Mouse (Mus musculus): ENCODE data around the gene Tuba1c. TPM values are rescaled to one million over a fixed set of nuclear protein-coding genes. Genes with fewer than 3 reads are reported as not detected.

Tuba1c gene
- total RNA-seq, 2 experiments from 2014 or later, result 42.2 to 57.4 TPM

- peak; percentile 78 to 89 for DNase-seq
- intact Hi-C loops (cut with DNase I), result loop anchor here (2.0 kb wide), 1 partner anchor 20 kb away; no protein-coding TSS in a partner anchor
Observed at GRCm38 (mm10) chr15:99024668-99025314, 4.9 kb upstream of the Tuba1c start.

DNA sequence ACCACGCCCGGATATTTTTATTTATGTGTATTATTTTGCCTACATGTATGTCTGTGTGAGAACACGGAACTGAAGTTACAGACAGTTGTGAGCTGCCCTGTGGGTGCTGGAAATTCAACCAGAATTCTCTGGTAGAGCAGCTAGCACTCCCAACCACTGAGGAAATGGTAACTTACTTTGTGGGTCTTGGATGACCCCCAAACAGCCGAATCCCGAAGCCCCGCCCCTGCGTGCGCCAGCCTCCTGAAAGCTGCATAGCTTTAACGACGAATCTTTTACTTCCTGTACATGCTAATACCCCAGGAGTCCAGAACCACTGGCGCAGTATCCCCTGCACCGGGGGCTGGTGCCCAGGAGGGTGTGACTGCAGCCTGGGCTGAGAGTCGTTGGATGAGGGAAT lies 4.3 kb upstream of the Tuba1c start:
- DNase-seq, result no peak
- intact Hi-C loops (cut with DNase I), result loop anchor here (2.0 kb wide), 1 partner anchor 21 kb away; no protein-coding TSS in a partner anchor

GRCm38 (mm10) chr15:99026259-99026658 lies 3.4 kb upstream of the Tuba1c start:
- peak in 1 of 2 experiments; percentile 48 for DNase-seq
- intact Hi-C loops (cut with DNase I), result no loop called here

- intact Hi-C loops (cut with DNase I), result no loop called here
- DNase-seq, result no peak
Observed at GRCm38 (mm10) chr15:99027116-99027515, 2.6 kb upstream of the Tuba1c start.

- no peak for DNase-seq
- intact Hi-C loops (cut with DNase I), result no loop called here
Observed at GRCm38 (mm10) chr15:99028874-99029458, 725 bp upstream of the Tuba1c start.

DNA sequence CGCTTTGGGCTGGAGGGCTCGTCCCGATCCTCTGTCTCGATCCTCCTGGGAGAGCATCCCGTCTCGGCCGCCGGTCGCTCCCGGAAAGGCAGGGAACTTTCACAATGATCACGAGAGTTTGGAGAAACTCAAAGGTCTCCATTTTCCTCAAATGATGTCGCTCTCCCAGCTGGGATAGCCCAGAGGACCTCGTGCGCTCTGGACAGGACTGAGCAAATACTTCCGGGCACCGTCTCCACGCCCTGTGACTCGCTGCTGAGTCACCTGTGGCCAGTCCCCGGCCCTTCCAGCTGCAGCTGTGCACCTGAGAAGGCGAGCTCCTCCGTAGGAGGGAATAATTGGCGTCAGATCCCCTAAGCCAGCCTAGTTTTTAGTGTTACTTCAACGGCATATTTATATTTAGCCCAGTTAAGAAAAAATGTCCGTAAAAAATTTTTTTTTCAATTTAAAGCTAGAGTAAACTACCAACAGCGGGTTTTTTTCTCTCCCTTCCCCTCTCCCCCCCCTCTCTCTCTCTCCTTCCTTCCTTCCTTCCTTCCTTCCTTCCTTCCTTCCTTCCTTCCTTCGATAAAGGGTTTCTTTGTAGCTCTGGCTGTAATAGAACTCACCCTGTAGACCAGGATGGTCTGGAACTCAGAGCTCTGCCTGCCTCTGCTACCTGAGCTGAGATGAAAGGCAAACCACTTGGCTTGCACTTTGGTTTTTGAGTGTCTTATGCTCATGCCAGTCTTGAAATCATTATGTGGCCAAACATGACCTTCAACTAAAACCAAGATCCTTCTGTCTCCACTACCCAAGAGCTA lies 1.1 kb downstream of the Tuba1c start:
- intact Hi-C loops (cut with DNase I), result no loop called here
- peak; percentile 43 to 52 for DNase-seq

DNA sequence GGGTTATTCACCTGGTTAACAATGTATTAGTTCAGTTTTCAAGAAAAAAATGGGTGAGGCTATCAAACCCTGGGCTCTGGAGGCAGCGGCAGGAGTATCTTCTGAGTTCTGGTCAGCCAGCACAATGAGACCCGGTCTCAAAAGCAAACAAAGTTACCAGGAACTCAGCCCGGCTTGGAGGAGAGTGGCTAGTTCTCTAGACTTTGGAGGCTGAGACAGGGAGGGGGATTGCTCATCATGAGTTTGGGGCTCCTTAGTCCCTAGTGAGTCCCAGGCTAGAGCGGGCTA lies 1.6 kb downstream of the Tuba1c start:
- DNase-seq, result no peak
- intact Hi-C loops (cut with DNase I), result no loop called here

GRCm38 (mm10) chr15:99032041-99032725 lies 2.5 kb downstream of the Tuba1c start:
- intact Hi-C loops (cut with DNase I), result no loop called here
- DNase-seq, result no peak

GRCm38 (mm10) chr15:99032726-99033250 lies 3.1 kb downstream of the Tuba1c start:
- intact Hi-C loops (cut with DNase I), result no loop called here
- DNase-seq, result no peak

- no peak for DNase-seq
- intact Hi-C loops (cut with DNase I), result no loop called here
Observed at GRCm38 (mm10) chr15:99033498-99034270, 4.0 kb downstream of the Tuba1c start.

DNA sequence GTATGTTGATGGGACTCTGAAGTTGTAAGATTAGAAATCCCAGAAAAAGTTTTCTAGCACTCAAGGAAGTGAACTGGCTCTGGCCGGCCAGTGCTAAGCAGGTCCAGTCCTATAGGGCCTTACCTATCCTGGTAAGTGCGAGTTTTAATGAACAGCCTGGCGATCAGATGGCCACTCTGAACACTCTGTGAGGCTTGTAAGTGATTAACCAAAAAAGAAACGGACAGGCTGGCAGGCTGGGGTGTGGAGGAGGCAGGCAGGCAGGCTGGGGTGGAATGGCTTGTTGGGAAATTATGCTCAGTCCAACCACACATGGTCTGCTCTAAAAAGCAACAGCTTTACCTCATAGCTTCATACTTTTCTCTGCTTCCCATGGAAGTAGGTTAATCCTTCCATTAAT lies 5.7 kb downstream of the Tuba1c start:
- no peak for DNase-seq
- intact Hi-C loops (cut with DNase I), result no loop called here

DNA sequence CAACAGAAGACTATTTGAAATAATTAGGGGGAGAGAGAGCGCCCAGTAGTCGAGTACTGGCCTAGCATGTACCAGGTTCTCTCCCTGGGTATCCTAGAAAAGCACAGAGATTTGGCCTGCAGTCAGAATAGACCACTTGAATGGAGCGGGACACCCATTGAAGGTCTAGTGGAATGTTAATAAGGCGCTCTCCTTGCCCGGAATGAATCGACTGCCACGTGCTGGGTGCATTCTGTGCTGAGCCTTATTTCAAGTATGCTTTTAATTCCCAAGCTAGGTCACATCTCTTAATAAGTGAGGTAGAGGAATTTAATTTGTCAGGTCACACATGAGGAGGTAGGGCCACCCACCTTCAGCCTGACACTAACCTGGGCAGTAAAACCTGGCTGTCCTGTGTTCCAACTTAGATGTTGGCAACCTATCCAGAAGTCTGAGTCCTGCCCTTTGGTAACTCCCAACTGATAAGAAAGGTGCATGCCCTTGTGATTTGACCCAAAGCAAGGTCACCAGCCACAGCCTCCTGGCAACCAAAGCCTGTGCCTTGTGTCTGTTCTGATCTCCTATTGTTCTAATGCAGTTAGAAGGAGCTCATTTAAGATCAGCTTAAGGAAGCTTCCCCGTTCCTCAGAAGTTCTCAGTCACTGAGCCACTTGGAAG lies 6.7 kb downstream of the Tuba1c start:
- DNase-seq, result peak in 1 of 2 experiments; percentile 37
- intact Hi-C loops (cut with DNase I), result no loop called here

GRCm38 (mm10) chr15:99038025-99038424 lies 8.3 kb downstream of the Tuba1c start:
- DNase-seq, result no peak
- intact Hi-C loops (cut with DNase I), result no loop called here

GRCm38 (mm10) chr15:99038797-99039196 lies 9.1 kb downstream of the Tuba1c start:
- intact Hi-C loops (cut with DNase I), result no loop called here
- DNase-seq, result no peak

DNA sequence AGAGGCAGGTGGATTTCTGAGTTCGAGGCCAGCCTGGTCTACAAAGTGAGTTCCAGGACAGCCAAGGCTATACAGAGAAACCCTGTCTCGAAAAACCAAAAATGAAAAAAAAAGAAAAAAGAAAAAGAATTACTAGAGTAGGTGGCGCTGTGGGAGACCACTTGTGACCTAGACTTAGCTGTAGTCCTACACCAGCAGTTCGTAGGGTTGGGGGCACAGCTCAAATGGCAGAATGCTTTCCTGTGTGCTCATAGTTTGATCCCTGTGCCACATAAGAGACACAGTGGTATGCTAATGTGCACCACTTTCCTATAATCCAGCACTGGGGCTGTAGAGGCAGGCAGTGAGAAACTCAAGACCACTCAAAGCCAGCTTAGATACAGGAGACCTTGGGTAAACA lies 9.6 kb downstream of the Tuba1c start:
- intact Hi-C loops (cut with DNase I), result no loop called here
- DNase-seq, result no peak

GRCm38 (mm10) chr15:99039996-99040919 lies 10.6 kb downstream of the Tuba1c start:
- intact Hi-C loops (cut with DNase I), result no loop called here
- no peak for DNase-seq

DNA sequence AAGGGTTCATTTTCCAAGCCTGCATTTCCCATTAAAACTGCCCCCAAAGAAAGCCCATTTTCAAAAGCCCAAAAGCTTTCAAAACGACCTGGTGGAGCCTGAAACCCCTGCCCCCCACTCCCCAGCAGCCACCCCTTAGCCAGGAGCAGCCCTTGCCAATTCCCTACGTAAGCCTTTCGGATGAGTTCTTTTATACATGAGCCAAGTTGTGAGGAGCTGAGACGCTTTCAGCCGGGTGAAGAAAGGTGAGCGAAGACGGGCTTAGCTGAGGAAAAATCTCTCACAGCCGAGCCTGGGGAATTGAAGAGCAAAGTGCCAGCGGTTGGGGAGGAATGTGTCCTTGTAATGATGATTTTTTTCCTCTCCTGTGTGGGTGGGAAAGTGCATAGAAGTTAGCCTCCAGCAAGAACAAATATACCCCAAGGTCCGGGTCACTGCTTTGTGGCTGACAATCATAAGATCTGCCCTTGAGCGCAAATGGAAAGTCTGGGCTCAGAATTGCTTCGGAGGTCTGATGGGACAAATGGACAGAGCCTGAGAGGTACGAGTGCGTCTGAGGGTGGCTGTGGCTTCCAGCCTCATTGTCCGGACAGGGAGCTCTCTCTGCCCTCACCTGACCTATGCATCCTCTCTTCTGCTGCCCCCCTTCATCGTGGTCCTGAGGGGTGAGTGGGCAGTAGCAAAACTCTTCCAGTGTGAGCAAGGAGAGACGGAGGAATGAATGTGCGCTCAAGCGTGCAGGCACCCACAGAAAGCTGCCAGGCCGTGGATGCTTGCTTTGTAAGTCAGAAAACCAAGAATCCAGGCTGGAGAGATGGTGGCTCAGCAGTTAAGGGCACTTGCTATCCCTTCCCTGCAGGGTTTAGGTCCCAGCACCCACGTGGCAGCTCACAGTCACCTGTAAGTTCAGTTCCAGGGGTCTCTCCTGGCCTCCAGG lies 11.5 kb downstream of the Tuba1c start:
- intact Hi-C loops (cut with DNase I), result no loop called here
- DNase-seq, result no peak

Data from heart, postnatal 14 days (tissue).